Mouse (Mus musculus): ENCODE measurements around the gene Gfpt2.
"Not testable (repeated sequence)": the region's sequence is repeated elsewhere in the genome, so short reads cannot be mapped to it uniquely, and the experiment has no call there.

Gene Gfpt2

GRCm38 (mm10) chr11:49794342-49795144, 565 bp downstream of the Gfpt2 start:
- DNase-seq, result peak; percentile 9

GRCm38 (mm10) chr11:49798931-49799330, 5.0 kb downstream of the Gfpt2 start:
- no peak for DNase-seq

GRCm38 (mm10) chr11:49801516-49801915, 7.5 kb downstream of the Gfpt2 start:
- no peak for DNase-seq

- no peak for DNase-seq
These were observed 9.8 kb downstream of the Gfpt2 start for GRCm38 (mm10) chr11:49803801-49804200.

- DNase-seq, result no peak
These were observed 12.2 kb downstream of the Gfpt2 start for GRCm38 (mm10) chr11:49806218-49806617.

- DNase-seq, result no peak
These were observed 15.0 kb downstream of the Gfpt2 start for GRCm38 (mm10) chr11:49808946-49809345.

- not testable (repeated sequence) for DNase-seq
These were observed 16.7 kb downstream of the Gfpt2 start for GRCm38 (mm10) chr11:49810696-49811095.

- no peak for DNase-seq
These were observed 17.1 kb downstream of the Gfpt2 start for GRCm38 (mm10) chr11:49811099-49811541.

- no peak for DNase-seq
These were observed 17.9 kb downstream of the Gfpt2 start for GRCm38 (mm10) chr11:49811879-49812278.

GRCm38 (mm10) chr11:49818869-49819566, 25.0 kb downstream of the Gfpt2 start:
- peak; percentile 34 for DNase-seq

GRCm38 (mm10) chr11:49819676-49820075, 25.7 kb downstream of the Gfpt2 start:
- no peak for DNase-seq

- DNase-seq, result no peak
These were observed 26.9 kb downstream of the Gfpt2 start for GRCm38 (mm10) chr11:49820928-49821327.

GRCm38 (mm10) chr11:49821546-49821945, 27.6 kb downstream of the Gfpt2 start:
- DNase-seq, result no peak

GRCm38 (mm10) chr11:49822337-49822736, 28.4 kb downstream of the Gfpt2 start:
- DNase-seq, result no peak

GRCm38 (mm10) chr11:49824896-49825295, 30.9 kb downstream of the Gfpt2 start:
- peak; percentile 37 for DNase-seq

- DNase-seq, result no peak
These were observed 33.3 kb downstream of the Gfpt2 start for GRCm38 (mm10) chr11:49827243-49827642.

GRCm38 (mm10) chr11:49829176-49829745, 35.3 kb downstream of the Gfpt2 start:
- no peak for DNase-seq

- no peak for DNase-seq
These were observed 38.0 kb downstream of the Gfpt2 start for GRCm38 (mm10) chr11:49831980-49832379.

- no peak for DNase-seq
These were observed 39.0 kb downstream of the Gfpt2 start for GRCm38 (mm10) chr11:49832962-49833361.

- no peak for DNase-seq
These were observed 40.3 kb downstream of the Gfpt2 start for GRCm38 (mm10) chr11:49834248-49834647.

- no peak for DNase-seq
These were observed 41.4 kb downstream of the Gfpt2 start for GRCm38 (mm10) chr11:49835257-49835956.

GRCm38 (mm10) chr11:49837717-49838407, 43.9 kb downstream of the Gfpt2 start:
- no peak for DNase-seq

GRCm38 (mm10) chr11:49840666-49841065, 46.7 kb downstream of the Gfpt2 start:
- no peak for DNase-seq

Measured in right cerebral cortex, postnatal 14 days (tissue).